Mouse (Mus musculus): ENCODE measurements around the gene Slc51b.

DNA sequence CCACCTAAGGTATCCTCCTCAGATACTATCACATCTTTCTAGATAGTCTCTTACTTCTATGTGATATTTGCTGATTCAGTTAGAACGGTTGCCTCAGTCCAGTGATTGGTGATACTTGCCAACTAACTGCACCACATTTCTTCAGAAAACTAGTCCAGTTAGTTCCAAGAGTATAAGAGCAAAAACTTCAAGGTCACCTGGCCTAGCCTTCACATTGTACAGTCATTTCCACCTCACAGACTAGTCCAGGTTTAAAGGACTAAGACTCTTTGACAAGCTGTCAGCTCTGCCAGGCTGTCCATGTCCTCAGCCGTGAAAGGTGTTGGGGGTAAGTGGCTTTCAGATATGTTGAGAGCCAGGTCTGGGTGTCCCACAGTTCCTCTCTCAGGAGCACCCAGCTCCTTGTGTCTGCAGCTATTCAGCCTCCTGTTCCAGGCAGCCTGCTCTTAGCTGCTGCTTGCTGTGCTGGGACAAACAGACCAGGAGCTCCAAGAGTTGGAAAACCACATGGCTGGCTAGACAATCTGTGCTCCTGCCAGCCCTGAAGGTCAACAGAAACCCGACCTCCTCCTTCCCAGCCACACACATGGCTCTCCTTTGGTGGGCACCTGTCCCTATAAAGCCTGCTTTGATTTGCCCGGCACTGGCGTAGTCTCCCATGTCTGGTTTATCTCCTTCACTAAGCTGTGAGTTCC lies 48.1 kb downstream of the Slc51b start:
- no peak for TF ChIP-seq CTCF (IDR thresholded peaks at IDR 0.05; ENCODE audit: low read depth, low read length)
- TF ChIP-seq TAL1 (conservative IDR thresholded peaks at IDR 0.05; ENCODE audit: low read depth, low read length): no peak
- no peak for TF ChIP-seq POLR2AphosphoS5 (IDR thresholded peaks at IDR 0.05; ENCODE audit: insufficient replicate concordance, low read depth, low read length)
- TF ChIP-seq GATA1 (IDR thresholded peaks at IDR 0.05; ENCODE audit: borderline replicate concordance, low read length): no peak
- no peak for TF ChIP-seq GATA2 (IDR thresholded peaks at IDR 0.05; ENCODE audit: borderline replicate concordance, low read depth, low read length)

Data from G1E (cell line).